Mouse (Mus musculus) testis, adult 2 months (tissue): ENCODE results near the gene Zcchc12.

Experiments used
- CTCF ChIP-seq: fragments of 200-500 bp; IDR thresholded peaks from 2 replicates; pipeline ENCODE4 v1.5.1; 2012; ENCODE audit warnings: low read depth, mild to moderate bottlenecking, inconsistent platforms, low read length, moderate library complexity; ENCODE audit not compliant: control insufficient read depth, insufficient read depth, insufficient replicate concordance
- POLR2A ChIP-seq: fragments of 200-500 bp; IDR thresholded peaks from 2 replicates; pipeline ENCODE4 v1.6.1; 2012; ENCODE audit warnings: low read depth, mild to moderate bottlenecking, inconsistent platforms, low read length, moderate library complexity; ENCODE audit not compliant: control insufficient read depth

DNA sequence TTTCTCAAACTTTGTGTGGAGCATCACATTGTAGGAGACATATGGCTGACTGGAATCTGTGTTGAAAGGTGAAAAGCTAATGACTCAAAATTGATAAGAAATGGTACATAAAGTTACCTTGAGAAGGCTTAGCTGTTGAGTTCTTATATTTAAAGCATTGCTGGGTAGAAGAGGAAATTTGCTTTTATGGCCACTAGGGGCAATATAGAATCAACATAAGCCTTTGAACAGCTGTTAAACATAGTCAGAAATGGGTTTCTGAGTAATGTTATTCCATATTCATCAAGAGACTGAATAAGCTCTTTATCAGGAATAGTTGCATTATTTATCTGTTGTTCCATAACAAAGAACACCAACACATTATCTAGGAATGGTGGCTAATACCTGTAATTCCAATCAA is 45.6 kb upstream of the Zcchc12 start:
- TF ChIP-seq POLR2A = no peak
- TF ChIP-seq CTCF = no peak
